Mouse (Mus musculus) spleen, adult 2 months (tissue): ENCODE measurements around the gene Hoxd3. TPM values are rescaled to one million over a fixed set of nuclear protein-coding genes. Genes with fewer than 3 reads are reported as not detected.

Source experiments
- DNase-seq, 2 experiments: peaks; one replicate each; pipeline versions ENCODE4 v3.0.0 to v3.0.0-alpha.2; 2012 to 2021; ENCODE audit warnings: low spot score in 2 of 2, low read depth in 1 of 2
- H3K27ac ChIP-seq: fragments of 200-500 bp; 2 replicates; pipeline ENCODE4 v1.5.1; 2012; ENCODE audit warnings: low read length, inconsistent platforms; ENCODE audit not compliant: insufficient read depth
- H3K27me3 ChIP-seq: fragments of 200-500 bp; 2 replicates; pipeline ENCODE4 v1.6.1; 2012; ENCODE audit warnings: mild to moderate bottlenecking, moderate library complexity, low read length, inconsistent platforms; ENCODE audit not compliant: control insufficient read depth, insufficient read depth
- H3K36me3 ChIP-seq: fragments of 200-500 bp; 2 replicates; pipeline ENCODE4 v1.6.1; 2012; ENCODE audit warnings: mild to moderate bottlenecking, low read length, inconsistent platforms; ENCODE audit not compliant: control insufficient read depth, insufficient read depth
- H3K4me1 ChIP-seq: fragments of 200-500 bp; 2 replicates; pipeline ENCODE4 v1.6.1; 2011; ENCODE audit warnings: inconsistent platforms; ENCODE audit not compliant: control insufficient read depth, insufficient read depth, insufficient read length
- H3K4me3 ChIP-seq: fragments of 200-500 bp; 2 replicates; pipeline ENCODE4 v1.5.1; 2011; ENCODE audit warnings: mild to moderate bottlenecking, inconsistent platforms; ENCODE audit not compliant: insufficient read depth, insufficient read length; ENCODE audit errors: extremely low read depth
- CTCF ChIP-seq: fragments of 200-500 bp; IDR thresholded peaks from 2 replicates; pipeline ENCODE4 v1.5.1; 2011; ENCODE audit warnings: mild to moderate bottlenecking, inconsistent platforms; ENCODE audit not compliant: insufficient read depth, insufficient read length, insufficient replicate concordance; ENCODE audit errors: extremely low read depth
- POLR2A ChIP-seq: fragments of 200-500 bp; IDR thresholded peaks from 2 replicates; pipeline ENCODE4 v1.6.1; 2011; ENCODE audit warnings: low read depth, low read length, inconsistent platforms
- WGBS: fragments of 180-500 bp; shearing (Covaris S2); methylation state at CpG from one replicate; pipeline ENCODE4 v1.1.7; 2018; 5-methylcytosine and 5-hydroxymethylcytosine counted together
- polyA plus RNA-seq: library from polyadenylated mRNA; depleted of rRNA; stranded (reverse); fragments of >200 nt; gene quantifications from 2 replicates; pipeline ENCODE4 v1.2.3, GENCODE M21; 2012; rRNA removed

Gene Hoxd3
- polyA plus RNA-seq, 1 experiment = not detected

- TF ChIP-seq POLR2A (no peak), CTCF (no peak)
- DNase-seq = no peak
Measured at GRCm38 (mm10) chr2:74774359-74774758, 62.6 kb downstream of the Hoxd3 start.

GRCm38 (mm10) chr2:74777536-74778275, 66.0 kb downstream of the Hoxd3 start:
- Histone ChIP-seq H3K4me3 (no peak overlapping the region), H3K4me1 (no peaks in the 10 kb centered on the region), H3K27me3 (no peaks in the 10 kb centered on the region), H3K27ac (no peak overlapping the region), H3K36me3 (no peaks in the 10 kb centered on the region)
- WGBS = 84% methylated on average over 13 of the region's 13 CpGs
- no peak for TF ChIP-seq POLR2A
- TF ChIP-seq CTCF = no peak
- no peak for DNase-seq

More at GRCm38 (mm10) chr2:74774359-74774758, 62.6 kb downstream of the Hoxd3 start:
- 88% methylated on average over 2 of the region's 2 CpGs for WGBS
- Histone ChIP-seq H3K27me3 (no peaks in the 10 kb centered on the region), H3K27ac (no peak overlapping the region), H3K36me3 (no peaks in the 10 kb centered on the region), H3K4me1 (no peaks in the 10 kb centered on the region), H3K4me3 (no peak overlapping the region)

GRCm38 (mm10) chr2:74781386-74781785, 69.7 kb downstream of the Hoxd3 start:
- Histone ChIP-seq H3K4me3 (no peak overlapping the region), H3K36me3 (no peaks in the 10 kb centered on the region), H3K27me3 (no peaks in the 10 kb centered on the region), H3K4me1 (no peaks in the 10 kb centered on the region), H3K27ac (no peak overlapping the region)
- WGBS = 93% methylated on average over 5 of the region's 5 CpGs
- DNase-seq = no peak
- TF ChIP-seq POLR2A (no peak), CTCF (no peak)

GRCm38 (mm10) chr2:74795531-74795930, 83.8 kb downstream of the Hoxd3 start:
- TF ChIP-seq POLR2A (no peak), CTCF (no peak)
- H3K4me1 ChIP-seq = no peaks in the 10 kb centered on the region
- DNase-seq = no peak
- no peak overlapping the region for H3K27ac ChIP-seq
- H3K27me3 ChIP-seq = no peaks in the 10 kb centered on the region
- no peak overlapping the region for H3K4me3 ChIP-seq
- no peaks in the 10 kb centered on the region for H3K36me3 ChIP-seq
- WGBS = 75% methylated on average over 7 of the region's 7 CpGs

Other genes starting within 250 kb of the Hoxd3 start
- gene Lnpk, start 132.5 kb upstream of the Hoxd3 start, polyA plus RNA-seq = 2.7 and 3.0 TPM in 2 replicates
- not detected in 2 replicates for gene Evx2, start 52.4 kb upstream of the Hoxd3 start, polyA plus RNA-seq
- not detected in 2 replicates for gene Hoxd13, start 43.6 kb upstream of the Hoxd3 start, polyA plus RNA-seq
- gene Hoxd12, start 36.9 kb upstream of the Hoxd3 start, polyA plus RNA-seq = not detected in 2 replicates
- not detected in 2 replicates for gene Hoxd11, start 32.4 kb upstream of the Hoxd3 start, polyA plus RNA-seq
- not detected in 2 replicates for gene Hoxd10, start 20.0 kb upstream of the Hoxd3 start, polyA plus RNA-seq
- gene Hoxd9, start 14.2 kb upstream of the Hoxd3 start, polyA plus RNA-seq = 0.04 and 0.06 TPM in 2 replicates
- gene Hoxd8, start 7.3 kb upstream of the Hoxd3 start, polyA plus RNA-seq = 0.32 and 0.41 TPM in 2 replicates
- 0.29 and 0.41 TPM in 2 replicates for gene Hoxd4, start within 50 bp of the Hoxd3 start, polyA plus RNA-seq
- 0.02 TPM in 1 of 2 replicates, not detected in the other for gene Gm28230, start 14.8 kb downstream of the Hoxd3 start, polyA plus RNA-seq
- not detected in 2 replicates for gene Hoxd1, start 51.1 kb downstream of the Hoxd3 start, polyA plus RNA-seq
- gene Mtx2, start 113.9 kb downstream of the Hoxd3 start, polyA plus RNA-seq = 15.7 and 24.5 TPM in 2 replicates